Mouse (Mus musculus): ENCODE measurements around the gene Stard3nl. TPM values are rescaled to one million over a fixed set of nuclear protein-coding genes. Genes with fewer than 3 reads are reported as not detected.

The Stard3nl gene
- 10 to 100 TPM; 37.5 to 37.8 TPM for total RNA-seq (2023)

DNA sequence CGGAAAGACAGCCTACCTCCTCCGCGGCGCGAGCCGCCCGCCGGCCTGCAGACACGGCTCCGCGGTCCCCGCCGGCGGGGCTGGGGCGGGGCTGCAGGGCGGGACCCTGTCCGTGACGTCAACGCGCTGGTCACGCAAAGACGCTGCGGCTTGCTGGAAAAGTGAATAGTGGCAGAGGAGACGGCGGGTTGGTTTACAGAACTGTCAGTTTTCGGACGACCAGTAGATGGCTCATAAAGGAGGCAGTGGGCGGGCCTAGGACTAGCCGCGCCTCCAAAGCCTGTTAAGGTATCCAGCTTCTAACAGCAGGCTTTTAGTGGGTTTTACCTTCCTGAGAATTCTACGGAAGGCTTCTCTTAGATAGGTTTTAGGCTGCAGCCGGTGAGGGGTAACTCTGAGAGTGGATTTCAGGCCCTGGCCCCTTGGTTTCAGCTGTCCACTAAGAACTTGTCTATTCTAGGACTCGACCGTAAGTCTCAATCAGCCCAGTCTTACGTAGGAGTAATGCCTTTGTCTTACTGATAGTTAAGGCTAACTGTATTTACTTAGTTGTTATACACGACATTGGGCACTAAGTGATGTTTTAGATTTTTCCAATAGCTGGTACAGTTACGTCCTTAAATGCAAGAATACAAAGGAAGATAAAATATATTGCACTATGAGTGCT is at the start of gene Stard3nl:
Stard3nl (minus strand) TSS at position 108 of the 667 bp plus-strand sequence.

Other genes starting within 250 kb of the Stard3nl start
- 1 to 10 TPM; 2.2 to 2.4 TPM for gene Epdr1, start 224.1 kb upstream of the Stard3nl start, total RNA-seq (2023)
- under 1 TPM; 0.29 to 0.47 TPM for gene Sfrp4, start 227.3 kb upstream of the Stard3nl start, total RNA-seq (2023)